Mouse (Mus musculus): ENCODE data around the gene Lypd6b.

GRCm38 (mm10) chr2:49789504-49789903, 2.0 kb downstream of the Lypd6b start:
- TF ChIP-seq CTCF (IDR thresholded peaks at IDR 0.05; ENCODE audit: low read depth, low read length) (no peak), GATA1 (IDR thresholded peaks at IDR 0.05; ENCODE audit: borderline replicate concordance, low read length) (no peak), TAL1 (conservative IDR thresholded peaks at IDR 0.05; ENCODE audit: low read depth, low read length) (no peak), POLR2AphosphoS5 (IDR thresholded peaks at IDR 0.05; ENCODE audit: insufficient replicate concordance, low read depth, low read length) (no peak)

Measured in G1E (cell line).